ENCODE assay signal across 8 mouse cellular contexts in genomic region chr5:93267851-93268606, GRCm38 (mm10). TPM values are rescaled to one million over a fixed set of nuclear protein-coding genes. Genes with fewer than 3 reads are reported as not detected.
A peak's percentile ranks its signal among the peaks of the same experiment; 100 is the strongest.
DNase-seq lines count a peak whose midpoint lies in the region; ATAC-seq and TF ChIP-seq lines count a peak whose summit lies in the region.

No protein-coding gene starts in this region.

- under 1% methylated on average over 48 of the region's 48 CpGs for whole genome bisulfite sequencing in embryonic facial prominence, embryonic 12.5 days
- under 1% methylated on average over 48 of the region's 48 CpGs for WGBS in heart, adult 2 months
- WGBS in kidney, adult 2 months, result under 1% methylated on average over 46 of the region's 48 CpGs
- WGBS in limb, embryonic 14.5 days, result under 1% methylated on average over 48 of the region's 48 CpGs
- under 1% methylated on average over 48 of the region's 48 CpGs for WGBS in midbrain, embryonic 16.5 days
- WGBS in spleen, adult 2 months, result under 1% methylated on average over 48 of the region's 48 CpGs

- H3K9ac ChIP-seq in embryonic facial prominence, embryonic 12.5 days, result peak overlapping the region; percentile 95
- H3K9ac ChIP-seq in heart, adult 2 months (ENCODE audit: low read depth, low read length), result peak overlapping the region; percentile 99
- H3K9ac ChIP-seq in limb, embryonic 14.5 days (ENCODE audit: low read depth, low read length, severe bottlenecking), result peak overlapping the region; percentile 96
- peak overlapping the region; percentile 99 for H3K9ac ChIP-seq in midbrain, embryonic 16.5 days (ENCODE audit: low read depth, low read length)

- no peak for TF ChIP-seq EP300 in heart, adult 2 months (IDR thresholded peaks at IDR 0.05; ENCODE audit: insufficient read depth, low read depth, low read length)

- H3K4me3 ChIP-seq in embryonic facial prominence, embryonic 12.5 days, result peak overlapping the region; percentile 83
- peak overlapping the region; percentile 89 for H3K4me3 ChIP-seq in heart, adult 2 months
- peak overlapping the region; percentile 75 for H3K4me3 ChIP-seq in kidney, adult 2 months (ENCODE audit: insufficient read depth, low read depth, low read length)
- H3K4me3 ChIP-seq in limb, embryonic 14.5 days (replicated peaks; ENCODE audit: low read length), result peak overlapping the region; percentile 97
- H3K4me3 ChIP-seq in midbrain, embryonic 16.5 days (ENCODE audit: low read depth, low read length), result peak overlapping the region; percentile 97
- peak overlapping the region; percentile 79 for H3K4me3 ChIP-seq in spleen, adult 2 months (ENCODE audit: extremely low read depth, insufficient read depth, insufficient read length)

- H3K27ac ChIP-seq in embryonic facial prominence, embryonic 12.5 days, result peak overlapping the region; percentile 96
- H3K27ac ChIP-seq in heart, adult 2 months, result peak overlapping the region; percentile 98
- peak overlapping the region; percentile 62 for H3K27ac ChIP-seq in kidney, adult 2 months (ENCODE audit: insufficient read depth, low read depth, low read length)
- peak overlapping the region; percentile 95 for H3K27ac ChIP-seq in limb, embryonic 14.5 days (replicated peaks; ENCODE audit: low read depth, low read length)
- peak overlapping the region; percentile 96 for H3K27ac ChIP-seq in midbrain, embryonic 16.5 days (ENCODE audit: low read length)
- peak overlapping the region; percentile 94 for H3K27ac ChIP-seq in spleen, adult 2 months (ENCODE audit: insufficient read depth, low read length)

- peak; percentile 70 for ATAC-seq in embryonic facial prominence, embryonic 12.5 days (ENCODE audit: insufficient number of reproducible peaks, insufficient read depth, low FRiP score, low TSS enrichment)
- ATAC-seq in limb, embryonic 14.5 days (ENCODE audit: low FRiP score, low read depth), result peak; percentile 77
- peak; percentile 68 for ATAC-seq in midbrain, embryonic 16.5 days

- H3K4me2 ChIP-seq in embryonic facial prominence, embryonic 12.5 days (replicated peaks), result peak overlapping the region; percentile 57
- peak overlapping the region; percentile 65 for H3K4me2 ChIP-seq in limb, embryonic 14.5 days (replicated peaks; ENCODE audit: low read depth, low read length, severe bottlenecking)
- H3K4me2 ChIP-seq in midbrain, embryonic 16.5 days (ENCODE audit: low read length), result peak overlapping the region; percentile 50

- peaks cover 32% of the 10 kb centered on the region for H3K36me3 ChIP-seq in embryonic facial prominence, embryonic 12.5 days
- peaks cover 6% of the 10 kb centered on the region for H3K36me3 ChIP-seq in heart, adult 2 months (ENCODE audit: control insufficient read depth, insufficient read depth, low read length)
- peaks cover 11% of the 10 kb centered on the region for H3K36me3 ChIP-seq in kidney, adult 2 months (ENCODE audit: control insufficient read depth, insufficient read depth, low read length)
- peaks cover 24% of the 10 kb centered on the region for H3K36me3 ChIP-seq in limb, embryonic 14.5 days (ENCODE audit: control insufficient read depth, insufficient read depth, low read length)
- H3K36me3 ChIP-seq in midbrain, embryonic 16.5 days (ENCODE audit: control insufficient read depth, insufficient read depth, low read length), result peaks cover 17% of the 10 kb centered on the region
- H3K36me3 ChIP-seq in spleen, adult 2 months (ENCODE audit: control insufficient read depth, insufficient read depth, low read length), result peaks cover 23% of the 10 kb centered on the region

- peaks cover 13% of the 10 kb centered on the region for H3K4me1 ChIP-seq in embryonic facial prominence, embryonic 12.5 days
- H3K4me1 ChIP-seq in heart, adult 2 months (ENCODE audit: control insufficient read depth, insufficient read depth, low read length), result no peaks in the 10 kb centered on the region; the same call in 1 of the 2 replicates
- 0 out of 2 replicates have a peak, but pooled peaks cover 2% of the 10 kb centered on the region for H3K4me1 ChIP-seq in kidney, adult 2 months (ENCODE audit: control insufficient read depth, insufficient read depth, low read length)
- peaks cover 14% of the 10 kb centered on the region for H3K4me1 ChIP-seq in limb, embryonic 14.5 days (ENCODE audit: control insufficient read depth, insufficient read depth, low read length)
- peaks cover 20% of the 10 kb centered on the region for H3K4me1 ChIP-seq in midbrain, embryonic 16.5 days (ENCODE audit: control insufficient read depth, insufficient read depth, low read length)
- H3K4me1 ChIP-seq in spleen, adult 2 months (ENCODE audit: control insufficient read depth, insufficient read depth, insufficient read length), result peaks cover 14% of the 10 kb centered on the region

- TF ChIP-seq CTCF in heart, adult 2 months (IDR thresholded peaks at IDR 0.05), result peak; percentile 56
- peak; percentile 48; the same call in 1 of the 2 replicates for TF ChIP-seq CTCF in kidney, adult 2 months (conservative IDR thresholded peaks at IDR 0.05; ENCODE audit: insufficient read depth, insufficient read length, low read depth, low read length)
- peak; percentile 54; the same call in 1 of the 2 replicates for TF ChIP-seq CTCF in spleen, adult 2 months (IDR thresholded peaks at IDR 0.05; ENCODE audit: extremely low read depth, insufficient read depth, insufficient read length, insufficient replicate concordance)

- H3K27me3 ChIP-seq in embryonic facial prominence, embryonic 12.5 days, result no peaks in the 10 kb centered on the region
- no peaks in the 10 kb centered on the region for H3K27me3 ChIP-seq in heart, adult 2 months (ENCODE audit: control insufficient read depth, insufficient read depth, low read length)
- no peaks in the 10 kb centered on the region for H3K27me3 ChIP-seq in kidney, adult 2 months (replicated peaks; ENCODE audit: control insufficient read depth, insufficient read depth, low read length)
- H3K27me3 ChIP-seq in limb, embryonic 14.5 days (ENCODE audit: control insufficient read depth, insufficient read depth, low read length), result no peaks in the 10 kb centered on the region
- no peaks in the 10 kb centered on the region for H3K27me3 ChIP-seq in midbrain, embryonic 16.5 days (ENCODE audit: control insufficient read depth, insufficient read depth, low read depth, low read length)
- no peaks in the 10 kb centered on the region for H3K27me3 ChIP-seq in spleen, adult 2 months (ENCODE audit: control insufficient read depth, insufficient read depth, low read length)

- intact Hi-C loops in heart, adult 2 months (cut with DNase I), result loop anchor here (1.0 to 10.0 kb wide), 4 partner anchors 62 to 763 kb away; partner anchors contain the start of genes 2010109A12Rik, Ccni, Scarb2 and Sept11

- TF ChIP-seq POLR2A in heart, adult 2 months (IDR thresholded peaks at IDR 0.05; ENCODE audit: insufficient read depth, low read depth, low read length), result no peak
- TF ChIP-seq POLR2A in kidney, adult 2 months (IDR thresholded peaks at IDR 0.05; ENCODE audit: low read depth, low read length), result no peak
- peak; percentile 39; the same call in 1 of the 2 replicates for TF ChIP-seq POLR2A in limb, embryonic 14.5 days (IDR thresholded peaks at IDR 0.05; ENCODE audit: borderline replicate concordance, extremely low read depth, insufficient read depth, insufficient read length)
- TF ChIP-seq POLR2A in spleen, adult 2 months (IDR thresholded peaks at IDR 0.05; ENCODE audit: low read depth, low read length), result no peak

- no peaks in the 10 kb centered on the region for H3K9me3 ChIP-seq in embryonic facial prominence, embryonic 12.5 days
- no peaks in the 10 kb centered on the region for H3K9me3 ChIP-seq in limb, embryonic 14.5 days (ENCODE audit: control insufficient read depth, low read length)
- no peaks in the 10 kb centered on the region for H3K9me3 ChIP-seq in midbrain, embryonic 16.5 days (replicated peaks; ENCODE audit: control insufficient read depth, low read length, poor library complexity, severe bottlenecking)

- DNase-seq in 3134 (ENCODE audit: extremely low read depth, insufficient read length, low spot score), result peak; percentile 69
- DNase-seq in adrenal gland, postnatal 14 days, result peak; percentile 89
- peak; percentile 85 to 89 for DNase-seq in heart, adult 2 months
- peak; percentile 85 for DNase-seq in kidney, adult 2 months
- DNase-seq in limb, embryonic 14.5 days (ENCODE audit: low spot score), result peak; percentile 90
- peak; percentile 82 to 85 for DNase-seq in spleen, adult 2 months (ENCODE audit: low read depth in 1 of 2, low spot score in 2 of 2)

- no peaks in the 10 kb centered on the region for H3K79me2 ChIP-seq in heart, adult 2 months (replicated peaks; ENCODE audit: control insufficient read depth, insufficient read depth, low read length)

RNA-seq across cellular contexts. Expression of gene Ccng2, which starts 1.0 kb away (rescaled TPM):
- total RNA-seq in adrenal gland, postnatal 14 days (2021), result 35.7 and 42.1 TPM in 2 replicates
- polyA plus RNA-seq in embryonic facial prominence, embryonic 12.5 days (2016; fragmentation: Nextera tagmentation; extraction: Ambion mirVana), result 98.0 and 104 TPM in 2 replicates
- 10 to 100 TPM; 12.3 to 13.5 TPM for total RNA-seq in heart, adult 2 months (2021)
- polyA plus RNA-seq in heart, adult 2 months (2012; rRNA removed), result 7.2 and 13.3 TPM in 2 replicates
- 16.7 and 20.0 TPM in 2 replicates for polyA plus RNA-seq in kidney, adult 2 months (2012; rRNA removed)
- 44.9 and 48.2 TPM in 2 replicates for polyA plus RNA-seq in limb, embryonic 14.5 days (2012; rRNA removed)
- 60.4 and 69.0 TPM in 2 replicates for polyA plus RNA-seq in limb, embryonic 14.5 days (2014; fragmentation: Nextera tagmentation; extraction: Ambion mirVana)
- 66.2 and 73.9 TPM in 2 replicates for polyA plus RNA-seq in midbrain, embryonic 16.5 days (2015; fragmentation: Nextera tagmentation; extraction: Ambion mirVana)
- 39.3 and 51.3 TPM in 2 replicates for polyA plus RNA-seq in spleen, adult 2 months (2012; rRNA removed)

Comparison
In these comparisons a context has a peak if more than half of its experiments do, and no peak if none do; other contexts are left out.
1. Peak in every context shown above with its lines: DNase-seq, ATAC-seq, H3K4me3 ChIP-seq and H3K27ac ChIP-seq.